Mouse (Mus musculus) brown adipose tissue, adult 24 weeks (tissue): ENCODE measurements around the gene Cidec. TPM values are rescaled to one million over a fixed set of nuclear protein-coding genes. Genes with fewer than 3 reads are reported as not detected.

Experiments
- H3K27ac ChIP-seq: fragments of 200-500 bp; replicated peaks from 2 replicates; pipeline ENCODE4 v1.5.1; 2012; ENCODE audit warnings: low read depth, mild to moderate bottlenecking, low read length
- H3K4me1 ChIP-seq: fragments of 200-500 bp; 2 replicates; pipeline ENCODE4 v1.6.1; 2012; ENCODE audit warnings: low read length, mixed read lengths; ENCODE audit not compliant: control insufficient read depth, insufficient read depth, insufficient read length
- H3K4me3 ChIP-seq: fragments of 200-500 bp; 2 replicates; pipeline ENCODE4 v1.5.1; 2012; ENCODE audit warnings: low read depth, mild to moderate bottlenecking, low read length, moderate library complexity; ENCODE audit not compliant: insufficient read depth
- polyA plus RNA-seq: library from polyadenylated mRNA; stranded (reverse); fragments of >200 nt; gene quantifications from 2 replicates; pipeline ENCODE4 v1.2.4, GENCODE M21; 2012; ENCODE audit not compliant: missing spikeins, insufficient read depth, insufficient read length

Gene Cidec
- polyA plus RNA-seq, 1 experiment: 1,047 TPM

DNA sequence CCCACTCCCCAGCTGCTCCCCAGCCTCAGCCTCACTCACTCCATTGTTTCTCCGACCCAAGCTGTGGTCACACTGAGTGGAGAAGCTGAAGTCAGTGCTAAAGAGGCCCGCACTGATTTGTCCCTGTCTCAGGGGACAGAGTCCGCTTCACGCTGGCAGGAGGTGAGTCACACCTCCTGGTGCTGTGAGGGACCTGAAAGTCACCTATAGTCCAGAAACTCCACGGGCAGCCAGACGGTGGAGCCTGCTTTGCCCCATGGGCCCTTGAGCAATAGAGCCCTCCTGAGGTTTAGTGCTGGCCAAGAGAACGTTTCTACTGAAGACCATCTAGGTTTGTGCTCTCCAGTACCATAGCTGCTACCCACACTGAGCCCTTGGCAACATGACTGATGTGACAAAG is 869 bp downstream of the Cidec start:
- H3K4me1 ChIP-seq: peaks cover 2% of the 10 kb centered on the region; the same call in 1 of the 2 replicates
- H3K4me3 ChIP-seq: peak overlapping the region; percentile 68
- peak overlapping the region; percentile 98 for H3K27ac ChIP-seq

DNA sequence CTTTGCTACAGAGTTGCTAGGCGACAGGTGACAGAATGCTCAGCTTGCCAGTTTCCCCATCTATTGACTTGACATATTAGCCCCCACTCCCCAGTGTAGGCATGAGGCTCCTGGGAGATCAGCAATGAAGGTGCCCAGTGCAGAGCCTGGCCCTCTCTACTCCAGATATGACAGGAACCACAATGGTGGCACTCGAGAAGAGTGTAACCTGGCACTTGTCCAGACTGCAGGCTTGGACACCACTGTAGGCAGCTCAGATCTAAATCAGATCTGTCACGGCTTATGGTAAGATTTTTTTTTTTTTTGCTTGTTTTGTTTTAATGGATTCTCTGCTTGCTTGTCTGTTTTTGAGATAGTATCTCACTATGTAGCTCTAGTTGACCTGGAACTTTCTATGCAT is 1.9 kb downstream of the Cidec start:
- Histone ChIP-seq H3K4me3 (peak overlapping the region; percentile 68), H3K27ac (peak overlapping the region; percentile 98), H3K4me1 (no peaks in the 10 kb centered on the region)

DNA sequence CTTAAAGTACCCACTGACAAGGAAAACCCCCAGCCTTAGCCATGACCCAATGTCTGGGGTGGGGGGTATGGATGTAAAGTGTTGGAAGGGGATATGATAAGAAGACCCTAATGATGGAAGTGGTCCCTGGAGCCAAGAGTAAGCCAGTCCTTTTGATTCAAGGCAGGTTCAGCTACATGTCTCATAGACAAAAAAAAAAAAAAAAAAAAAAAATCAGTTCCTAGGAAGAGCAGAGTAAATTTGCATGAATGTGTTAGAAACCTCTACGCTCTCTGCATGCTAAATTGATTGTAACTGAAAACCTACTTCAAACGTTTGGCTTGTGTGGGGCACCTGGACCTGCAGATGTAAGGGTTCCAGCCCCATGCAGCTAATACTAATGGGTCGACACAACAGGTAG is 3.8 kb downstream of the Cidec start:
- peak overlapping the region; percentile 98 for H3K27ac ChIP-seq
- peak overlapping the region; percentile 68 for H3K4me3 ChIP-seq
- H3K4me1 ChIP-seq: no peaks in the 10 kb centered on the region

DNA sequence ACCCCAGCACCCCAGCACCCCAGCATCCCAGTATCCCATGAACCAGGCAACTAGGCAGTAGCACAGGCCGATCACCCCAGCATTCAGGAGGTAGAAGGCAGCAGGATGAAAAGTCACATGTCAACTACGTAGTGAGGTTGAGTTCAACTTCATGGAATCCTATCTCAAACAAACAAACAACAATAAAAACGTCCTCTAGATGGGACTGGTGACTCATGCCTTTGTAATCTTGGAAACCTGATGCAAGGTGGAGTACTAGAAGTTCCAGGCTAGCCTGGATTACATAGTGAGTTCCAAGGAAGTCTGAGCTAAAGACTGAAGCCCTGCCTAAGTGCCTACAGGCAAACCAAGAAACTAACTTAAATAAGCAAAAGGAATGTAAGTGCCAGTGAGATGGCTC is 4.7 kb downstream of the Cidec start:
- H3K4me1 ChIP-seq: no peaks in the 10 kb centered on the region
- H3K4me3 ChIP-seq: peak overlapping the region; percentile 68
- peak overlapping the region; percentile 60; the same call in 1 of the 2 replicates for H3K27ac ChIP-seq

DNA sequence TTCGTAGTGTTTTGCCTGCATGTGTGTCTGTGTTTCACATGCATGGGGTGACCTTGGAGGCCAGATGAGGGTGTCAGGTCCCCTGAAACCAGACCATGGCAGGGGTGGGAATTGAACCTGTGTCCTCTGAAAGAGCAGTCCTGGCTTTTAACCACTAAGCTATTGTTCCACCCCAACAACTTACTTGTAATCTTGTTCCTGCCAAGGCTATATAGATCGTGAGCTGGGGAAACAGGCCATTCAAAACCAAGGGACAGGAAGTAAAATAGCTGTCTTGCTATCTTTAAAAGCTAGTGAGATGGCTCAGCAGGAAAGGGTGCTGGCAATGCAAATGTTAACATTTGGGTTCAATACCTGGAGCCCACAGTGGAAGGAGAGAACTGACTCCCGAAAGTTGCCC is 5.6 kb downstream of the Cidec start:
- peak overlapping the region; percentile 52 for H3K27ac ChIP-seq
- H3K4me3 ChIP-seq: peak overlapping the region; percentile 68
- H3K4me1 ChIP-seq: no peaks in the 10 kb centered on the region

DNA sequence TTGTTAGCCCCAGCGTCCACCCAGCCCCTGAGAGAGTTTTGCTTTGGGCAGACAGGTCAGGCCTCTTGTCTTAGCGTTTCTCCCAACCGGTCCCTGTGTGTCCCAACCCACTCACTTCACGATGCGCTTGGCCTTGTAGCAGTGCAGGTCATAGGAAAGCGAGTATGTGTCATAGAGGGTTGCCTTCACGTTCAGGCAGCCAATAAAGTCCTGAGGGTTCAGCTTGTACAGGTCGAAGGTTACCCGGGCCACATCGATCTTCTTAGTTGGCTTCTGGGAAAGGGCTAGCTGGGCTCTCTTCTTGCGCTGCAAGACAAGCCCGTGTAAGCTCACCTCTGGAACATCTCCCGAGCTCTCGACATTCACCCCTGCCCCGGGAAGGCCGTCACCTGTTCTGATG is 7.6 kb downstream of the Cidec start:
- Histone ChIP-seq H3K27ac (peak overlapping the region; percentile 28), H3K4me3 (no peak overlapping the region)

DNA sequence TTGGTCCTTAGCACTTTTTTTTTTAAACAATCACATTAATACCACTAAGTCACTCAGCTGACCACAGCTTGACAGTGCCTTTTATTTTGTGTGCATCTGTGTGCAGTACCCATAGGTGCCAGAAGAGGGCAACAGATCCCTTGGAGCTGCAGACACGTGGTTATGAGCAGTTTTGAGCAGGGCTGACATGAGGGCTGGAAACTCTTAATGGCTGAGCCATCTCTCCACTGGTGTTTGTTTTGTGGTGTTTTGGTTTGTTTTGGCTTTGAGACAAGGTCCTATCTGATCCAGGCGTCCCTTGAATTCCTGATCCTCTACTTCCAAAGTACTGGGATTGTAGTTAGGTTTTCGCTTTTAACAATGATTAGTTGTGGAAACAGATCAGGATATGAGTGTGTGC is 8.2 kb downstream of the Cidec start:
- peak overlapping the region; percentile 31; the same call in 1 of the 2 replicates for H3K27ac ChIP-seq

More for the DNA sequence above, 7.6 kb downstream of the Cidec start:
- no peaks in the 10 kb centered on the region for H3K4me1 ChIP-seq

DNA sequence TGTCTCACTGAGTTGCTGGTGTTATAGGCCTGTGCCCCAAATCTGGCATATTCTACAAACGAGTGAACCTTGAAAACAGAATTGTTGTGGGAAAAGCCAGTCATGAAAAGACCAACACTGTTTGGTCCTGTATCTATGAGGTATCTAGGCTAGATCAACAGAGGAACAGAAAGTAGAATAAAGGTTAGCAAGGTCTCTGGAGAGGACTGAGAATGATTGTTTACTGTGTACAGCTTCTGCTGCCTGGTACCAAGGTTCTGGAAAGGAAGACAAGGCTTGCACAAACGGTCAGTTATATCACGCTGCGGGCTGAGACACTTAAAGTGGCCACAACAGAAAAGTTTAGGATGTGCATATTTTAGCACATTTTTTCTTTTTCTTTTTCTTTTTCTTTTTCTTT is 8.9 kb downstream of the Cidec start:
- Histone ChIP-seq H3K4me1 (no peaks in the 10 kb centered on the region), H3K4me3 (no peak overlapping the region), H3K27ac (peak overlapping the region; percentile 84; the same call in 1 of the 2 replicates)

More for the DNA sequence above, 8.2 kb downstream of the Cidec start:
- Histone ChIP-seq H3K4me1 (no peaks in the 10 kb centered on the region), H3K4me3 (no peak overlapping the region)

DNA sequence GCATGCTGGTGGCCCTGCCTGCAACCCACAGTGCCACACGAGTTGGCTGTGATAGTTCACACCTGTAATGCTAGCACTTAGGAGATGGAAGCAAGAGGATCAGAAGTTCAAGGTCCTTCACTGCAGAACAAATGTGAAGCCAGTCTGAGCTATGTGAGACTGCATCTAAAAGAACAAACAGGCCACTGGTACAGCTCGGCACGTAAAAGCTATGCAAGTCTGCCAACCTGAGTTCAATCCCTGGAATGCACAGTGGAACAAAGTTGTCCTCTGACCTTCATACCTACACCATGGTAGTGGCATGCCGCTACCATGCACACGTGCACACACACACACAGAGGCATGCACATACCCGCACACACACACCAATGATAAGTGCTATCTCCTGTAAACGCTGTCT is 11.4 kb downstream of the Cidec start:
- Histone ChIP-seq H3K4me1 (no peaks in the 10 kb centered on the region), H3K27ac (no peak overlapping the region), H3K4me3 (no peak overlapping the region)

DNA sequence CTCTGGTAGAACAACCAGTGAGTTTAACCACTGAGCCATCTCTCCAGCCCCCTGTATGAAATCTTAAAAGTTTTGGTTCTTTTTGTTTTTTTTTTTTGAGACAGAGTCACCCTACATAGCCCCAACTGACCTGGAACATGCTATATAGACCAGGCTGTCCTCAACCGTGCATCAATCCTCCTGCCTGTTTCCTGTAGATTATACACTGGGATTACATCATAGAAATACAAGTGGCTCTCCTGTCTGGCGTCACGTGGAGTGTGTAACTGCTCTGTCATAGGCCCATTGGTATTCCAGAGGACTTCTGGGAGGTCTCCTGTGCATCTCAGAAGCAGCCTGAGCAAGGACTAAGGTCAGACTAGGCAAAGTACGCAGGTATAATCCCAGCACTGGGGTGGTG is 12.6 kb downstream of the Cidec start:
- Histone ChIP-seq H3K27ac (no peak overlapping the region), H3K4me3 (no peak overlapping the region), H3K4me1 (0 out of 2 replicates have a peak, but pooled peaks cover 3% of the 10 kb centered on the region)

DNA sequence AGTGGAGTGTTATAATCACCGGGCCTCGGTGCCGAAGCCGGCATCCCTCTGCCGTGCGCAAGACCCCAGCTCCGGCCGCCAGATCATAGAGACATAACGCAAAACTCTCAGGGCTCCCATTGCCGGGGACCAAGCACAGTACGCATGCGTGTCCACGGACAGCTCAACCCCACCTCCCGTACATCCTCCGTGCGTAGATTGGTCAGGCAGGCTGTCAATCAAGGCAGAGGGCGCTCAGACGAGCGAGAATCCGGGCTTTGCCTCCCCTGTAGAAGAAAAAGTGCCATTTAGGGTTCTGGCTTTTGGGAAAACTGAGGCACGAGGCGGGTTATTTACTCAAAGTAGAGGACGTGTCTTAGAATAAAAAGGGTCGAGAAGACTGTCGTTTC is 16.4 kb downstream of the Cidec start, which contains the start of gene Rpusd3:
TSS of gene Rpusd3 (minus strand) at position 142 of the 389 bp plus-strand sequence.
- Histone ChIP-seq H3K4me3 (peak within 1 kb of the TSS; percentile 77), H3K27ac (peak within 1 kb of the TSS; percentile 57), H3K4me1 (0 out of 2 replicates have a peak, but pooled peaks cover 3% of the 10 kb centered on the region)

DNA sequence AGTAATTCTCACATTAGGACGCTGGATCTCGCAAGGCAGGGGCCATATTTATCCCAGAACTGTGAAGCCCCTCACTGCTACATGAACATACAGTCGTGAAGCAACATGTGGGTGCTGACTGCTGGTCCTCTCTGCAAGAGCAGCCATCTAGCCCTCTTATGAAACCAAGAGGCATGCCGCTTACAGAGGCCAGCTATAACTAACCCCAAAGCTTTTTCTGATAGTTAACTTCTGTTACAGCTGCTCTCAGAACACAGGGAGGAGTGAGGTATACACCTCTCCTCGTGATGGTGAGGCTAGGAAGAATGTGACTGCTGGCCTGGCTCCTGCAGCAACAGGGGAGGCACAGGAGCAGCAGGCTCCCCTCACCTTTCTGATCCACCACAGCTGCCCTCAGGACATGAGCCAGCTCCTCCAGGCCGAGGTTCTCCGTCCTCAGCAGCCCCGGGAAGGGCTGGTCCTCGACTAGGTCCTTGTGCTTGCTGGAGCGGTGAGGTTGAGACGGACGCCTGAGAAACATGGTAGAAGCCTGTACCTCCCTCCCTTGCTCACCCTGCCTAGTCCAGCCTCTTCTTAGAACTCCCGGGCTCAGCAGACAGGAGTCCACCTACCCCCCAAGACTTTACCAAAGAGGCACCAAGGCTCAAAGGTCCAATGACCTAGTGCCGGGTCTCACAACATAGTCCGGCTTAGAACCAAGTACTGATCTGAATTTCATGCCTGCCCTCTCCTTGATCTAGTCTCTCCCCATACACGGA is 16.9 kb downstream of the Cidec start:
- H3K27ac ChIP-seq: peak overlapping the region; percentile 57
- H3K4me1 ChIP-seq: 0 out of 2 replicates have a peak, but pooled peaks cover 3% of the 10 kb centered on the region

DNA sequence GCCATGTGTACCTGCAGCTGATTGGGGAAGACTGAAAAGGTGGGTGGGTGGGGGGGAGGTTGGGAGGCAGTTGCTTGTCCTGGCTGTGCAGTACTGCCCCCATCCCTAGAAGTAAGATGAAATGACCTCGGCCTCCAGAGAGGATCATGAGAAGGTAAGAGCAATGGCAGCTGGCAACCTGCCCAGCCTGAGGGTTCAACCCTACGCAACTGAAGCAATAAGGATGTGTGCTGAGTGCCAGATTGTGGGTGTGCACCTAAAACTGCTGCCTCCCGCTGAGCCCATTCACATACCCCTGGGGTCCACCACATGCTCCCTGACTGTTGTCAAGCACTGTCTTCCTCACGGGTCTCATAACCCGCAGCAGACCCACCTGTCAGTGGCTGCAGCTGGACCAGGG is 19.1 kb downstream of the Cidec start:
- H3K27ac ChIP-seq: no peak overlapping the region
- 0 out of 2 replicates have a peak, but pooled peaks cover 3% of the 10 kb centered on the region for H3K4me1 ChIP-seq
- H3K4me3 ChIP-seq: no peak overlapping the region

More for the DNA sequence above, 16.9 kb downstream of the Cidec start:
- peak overlapping the region; percentile 77 for H3K4me3 ChIP-seq

DNA sequence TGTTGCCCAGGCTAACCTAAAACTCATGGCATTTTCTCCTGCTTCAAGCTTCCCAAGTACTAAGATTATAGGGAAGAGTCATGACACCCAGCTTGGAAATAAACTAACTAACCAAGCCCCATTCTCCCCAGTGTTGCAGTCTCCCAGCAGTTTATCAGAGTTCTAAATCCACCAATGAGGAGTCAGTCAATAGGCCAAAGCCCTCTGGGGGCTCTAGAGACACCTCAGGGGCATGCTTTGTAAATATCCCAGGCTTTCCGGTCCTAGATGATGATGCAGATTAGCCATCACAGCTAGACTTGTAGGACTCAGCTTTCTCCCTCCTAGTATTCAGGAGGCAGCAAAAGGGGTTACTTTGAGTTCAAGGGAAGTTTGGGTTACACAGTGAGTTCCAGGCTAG is 25.6 kb downstream of the Cidec start:
- Histone ChIP-seq H3K27ac (no peak overlapping the region), H3K4me1 (no peaks in the 10 kb centered on the region), H3K4me3 (no peak overlapping the region)

DNA sequence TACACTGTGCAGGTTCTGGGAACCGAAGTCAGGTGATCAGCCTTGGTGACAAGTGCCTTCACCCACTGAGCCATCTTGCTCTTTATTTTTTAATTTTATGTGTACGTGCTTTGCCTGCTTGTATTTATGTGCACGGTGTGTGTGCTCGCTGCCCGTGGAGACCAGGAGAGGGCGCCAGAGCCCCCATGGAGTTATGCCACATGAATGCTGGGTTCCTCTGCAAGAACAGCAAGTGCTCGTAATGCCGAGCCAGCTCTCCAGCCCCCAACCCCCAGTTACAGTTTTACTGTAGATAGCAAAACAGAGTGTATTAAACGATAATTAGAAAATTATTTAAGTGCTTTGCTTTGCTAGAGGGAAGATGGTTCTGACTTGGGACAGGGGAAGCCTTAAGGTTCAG is 28.9 kb downstream of the Cidec start:
- Histone ChIP-seq H3K27ac (no peak overlapping the region), H3K4me3 (no peak overlapping the region), H3K4me1 (no peaks in the 10 kb centered on the region)

DNA sequence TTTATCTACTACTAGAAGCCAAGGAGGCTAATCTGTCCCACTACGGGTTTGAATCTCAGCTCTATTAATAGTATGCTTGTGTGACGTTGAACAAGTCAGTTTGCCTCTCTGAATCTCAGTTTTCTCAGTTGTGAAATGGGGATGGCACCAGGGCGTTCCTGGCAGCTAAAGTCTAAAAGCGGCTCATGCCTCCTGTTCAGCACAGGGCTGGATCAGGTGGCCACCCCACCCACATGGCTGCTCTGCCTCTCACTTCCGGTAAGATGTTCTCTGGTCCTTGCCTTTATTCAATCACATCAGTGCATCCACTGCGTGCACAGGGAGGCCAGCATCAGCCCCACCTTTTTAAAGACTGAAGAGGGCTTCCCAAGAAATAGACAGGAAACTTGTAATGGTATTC is 30.1 kb downstream of the Cidec start:
- Histone ChIP-seq H3K4me1 (no peaks in the 10 kb centered on the region), H3K27ac (no peak overlapping the region), H3K4me3 (no peak overlapping the region)
